Mouse (Mus musculus) ZHBTc4 (cell line): ENCODE results near the gene Thop1.

Experiments
- DNase-seq: peaks from one replicate; pipeline ENCODE4 v3.0.0-alpha.2; 2011; ENCODE audit warnings: low read depth, low spot score

The Thop1 gene

GRCm38 (mm10) chr10:81057406-81058130 is 12.3 kb upstream of the Thop1 start:
- DNase-seq: no peak

DNA sequence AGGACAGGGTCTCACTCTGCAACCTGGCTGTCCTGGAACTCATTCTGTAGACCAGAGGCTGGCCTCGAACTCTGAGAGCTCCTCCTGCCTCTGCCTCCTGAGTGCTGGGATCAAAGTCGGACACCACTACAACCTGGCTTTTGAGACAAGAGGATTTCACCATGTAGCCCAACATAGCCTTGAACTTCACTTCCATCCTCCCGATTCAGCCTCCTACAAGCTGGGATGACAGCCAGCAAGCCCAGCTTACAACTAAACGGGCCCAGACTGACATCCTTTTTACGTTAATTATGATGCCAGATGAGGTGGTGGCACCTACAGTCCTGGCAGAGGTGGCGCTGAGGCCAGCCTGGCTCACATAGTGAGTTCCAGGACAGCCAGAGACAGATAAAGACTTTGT is 10.9 kb upstream of the Thop1 start:
- no peak for DNase-seq

GRCm38 (mm10) chr10:81059603-81060543 is 10.0 kb upstream of the Thop1 start, which contains the start of gene Sgta:
Sgta (minus strand) TSS chr10:81060181.
- peak; percentile 99 for DNase-seq

DNA sequence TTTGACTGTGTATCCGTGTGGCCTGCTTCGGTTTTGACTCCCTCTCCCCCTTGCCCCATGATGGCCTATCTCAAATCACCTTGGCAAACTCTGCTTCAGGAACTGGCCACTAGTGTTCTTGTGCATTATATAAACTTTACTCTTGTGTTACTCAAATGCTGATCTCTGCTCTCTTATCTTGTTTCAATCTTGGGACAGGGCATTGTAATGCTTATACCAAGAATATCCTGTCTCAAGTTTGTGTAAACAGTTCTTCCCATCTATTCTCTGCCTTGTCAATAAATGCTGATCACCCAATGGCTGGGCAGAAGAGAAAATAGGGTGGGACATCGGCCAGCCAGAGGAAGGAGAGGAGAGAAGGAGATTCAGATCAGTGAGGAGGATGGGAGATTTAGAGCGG is 7.1 kb upstream of the Thop1 start:
- peak; percentile 54 for DNase-seq

DNA sequence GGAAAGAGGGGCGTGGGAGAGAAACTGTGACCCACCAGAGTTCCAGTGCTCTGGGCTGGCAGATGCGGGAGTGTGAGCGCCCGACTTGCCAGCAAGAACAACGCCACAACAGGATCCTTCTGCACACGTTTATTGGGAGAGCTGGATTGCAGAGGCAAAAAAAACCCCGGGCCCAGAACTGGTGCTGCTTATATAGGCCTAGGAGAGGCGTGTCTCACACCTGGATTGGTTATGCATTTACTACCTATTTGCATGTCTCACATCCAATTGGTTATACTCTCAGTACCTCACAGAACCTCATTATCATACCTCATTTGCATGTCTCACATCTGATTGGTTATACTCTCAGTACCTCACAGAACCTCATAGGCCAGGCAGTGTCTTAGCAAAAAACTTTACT is 5.3 kb upstream of the Thop1 start:
- DNase-seq: peak; percentile 48

DNA sequence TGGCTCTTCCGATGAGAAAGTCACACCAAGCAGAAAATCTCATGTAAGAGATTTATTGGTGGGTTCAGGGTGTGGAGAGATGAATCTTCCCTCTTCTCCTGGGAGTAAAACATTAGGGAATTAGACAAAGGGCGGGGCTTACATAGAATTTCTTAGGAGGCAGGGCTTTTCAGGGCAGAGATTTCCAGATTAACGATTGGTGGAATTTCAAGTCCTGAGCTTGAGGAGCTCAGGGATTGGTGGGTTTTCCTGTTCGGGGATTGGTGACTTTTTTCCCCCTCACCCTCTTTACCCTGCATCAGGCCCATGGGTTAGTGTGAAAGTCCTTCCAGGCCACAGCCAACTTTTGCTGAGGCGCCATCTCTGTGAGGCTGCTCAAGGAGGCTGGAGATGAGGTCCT is 1.1 kb upstream of the Thop1 start:
- DNase-seq: peak; percentile 61

DNA sequence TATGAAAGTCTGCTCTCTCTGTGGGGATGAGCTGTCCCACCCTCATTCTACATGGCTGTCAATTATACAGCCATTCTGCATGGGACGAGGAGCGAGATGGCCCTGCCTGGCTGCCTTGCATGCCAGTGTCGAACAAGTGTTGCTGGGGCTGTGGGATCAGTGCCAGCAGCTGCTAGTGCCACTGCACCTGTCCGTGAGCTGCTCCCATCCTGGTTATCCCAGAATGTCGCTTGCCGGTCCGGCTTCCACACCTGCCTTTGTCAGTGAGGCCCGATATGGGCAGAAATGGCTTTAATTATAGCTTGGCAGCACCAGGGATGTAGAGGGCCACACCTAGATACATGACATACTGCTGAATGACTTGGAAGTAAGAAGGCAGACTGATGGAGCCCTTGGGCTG is 2.5 kb downstream of the Thop1 start:
- DNase-seq: no peak

DNA sequence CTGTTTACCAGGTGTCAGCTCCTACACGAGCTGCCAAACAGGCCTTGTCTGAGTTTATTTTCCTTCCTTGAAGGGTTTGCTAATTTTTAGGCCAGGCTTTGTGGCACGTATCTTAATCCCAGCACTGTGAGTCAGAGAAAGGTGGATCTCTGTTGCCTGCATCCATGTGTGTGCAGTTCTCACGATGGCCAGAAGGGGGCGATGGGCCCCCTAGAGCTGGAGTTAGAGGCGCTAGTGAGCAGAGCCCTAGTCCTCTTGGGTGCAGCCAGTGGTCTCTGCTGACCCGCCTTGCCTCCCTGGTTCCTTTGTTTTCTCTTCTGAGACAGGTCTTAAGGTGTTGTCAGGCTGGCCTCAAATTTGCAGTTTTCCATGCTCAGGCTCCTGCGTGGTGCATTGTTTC is 3.6 kb downstream of the Thop1 start:
- DNase-seq: peak; percentile 76

GRCm38 (mm10) chr10:81075734-81076133 is 5.9 kb downstream of the Thop1 start:
- no peak for DNase-seq

GRCm38 (mm10) chr10:81076356-81076755 is 6.5 kb downstream of the Thop1 start:
- DNase-seq: no peak

DNA sequence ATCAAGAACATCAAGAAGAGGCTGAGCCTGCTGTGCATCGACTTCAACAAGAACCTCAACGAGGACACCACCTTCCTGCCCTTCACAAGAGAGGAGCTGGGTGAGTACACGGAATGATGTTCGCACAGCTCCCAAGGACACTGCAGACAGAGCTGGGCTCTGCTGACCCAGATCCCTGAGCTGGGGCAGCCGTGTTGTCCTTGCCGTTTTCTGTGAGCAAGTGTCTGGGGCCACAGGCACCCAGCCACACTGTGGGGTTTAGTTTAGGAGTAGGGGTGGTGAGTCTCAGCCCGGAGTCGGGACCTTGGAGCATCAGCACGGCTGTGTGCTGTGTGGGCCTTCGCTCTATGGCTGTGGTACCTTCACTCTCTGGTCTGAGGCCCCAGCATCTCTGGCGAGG is 8.1 kb downstream of the Thop1 start:
- DNase-seq: no peak

GRCm38 (mm10) chr10:81080008-81080655 is 10.3 kb downstream of the Thop1 start:
- no peak for DNase-seq

- peak; percentile 96 for DNase-seq
Measured at GRCm38 (mm10) chr10:81082168-81082960, 12.5 kb downstream of the Thop1 start.

DNA sequence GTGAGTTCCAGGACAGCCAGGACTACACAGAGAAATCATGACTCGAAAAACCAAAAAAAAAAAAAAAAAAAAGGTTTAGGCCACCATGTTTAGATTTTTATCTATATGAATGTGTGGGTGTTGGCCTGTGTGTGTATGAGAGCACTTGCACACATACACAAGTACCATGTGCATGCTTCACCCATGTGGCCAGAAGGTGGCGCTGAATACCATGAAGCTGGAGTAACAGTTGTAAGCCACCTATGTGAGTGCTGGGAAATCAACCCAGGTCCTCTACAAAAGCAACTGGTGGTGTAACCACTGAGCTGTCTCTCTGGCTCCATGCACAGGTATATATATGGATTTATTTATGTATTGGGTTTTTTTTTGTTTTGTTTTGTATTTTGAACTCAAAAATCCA is 17.2 kb downstream of the Thop1 start:
- DNase-seq: peak; percentile 83

- DNase-seq: no peak
Measured at GRCm38 (mm10) chr10:81089216-81089615, 19.4 kb downstream of the Thop1 start.

- DNase-seq: no peak
Measured at GRCm38 (mm10) chr10:81090621-81091020, 20.8 kb downstream of the Thop1 start.

DNA sequence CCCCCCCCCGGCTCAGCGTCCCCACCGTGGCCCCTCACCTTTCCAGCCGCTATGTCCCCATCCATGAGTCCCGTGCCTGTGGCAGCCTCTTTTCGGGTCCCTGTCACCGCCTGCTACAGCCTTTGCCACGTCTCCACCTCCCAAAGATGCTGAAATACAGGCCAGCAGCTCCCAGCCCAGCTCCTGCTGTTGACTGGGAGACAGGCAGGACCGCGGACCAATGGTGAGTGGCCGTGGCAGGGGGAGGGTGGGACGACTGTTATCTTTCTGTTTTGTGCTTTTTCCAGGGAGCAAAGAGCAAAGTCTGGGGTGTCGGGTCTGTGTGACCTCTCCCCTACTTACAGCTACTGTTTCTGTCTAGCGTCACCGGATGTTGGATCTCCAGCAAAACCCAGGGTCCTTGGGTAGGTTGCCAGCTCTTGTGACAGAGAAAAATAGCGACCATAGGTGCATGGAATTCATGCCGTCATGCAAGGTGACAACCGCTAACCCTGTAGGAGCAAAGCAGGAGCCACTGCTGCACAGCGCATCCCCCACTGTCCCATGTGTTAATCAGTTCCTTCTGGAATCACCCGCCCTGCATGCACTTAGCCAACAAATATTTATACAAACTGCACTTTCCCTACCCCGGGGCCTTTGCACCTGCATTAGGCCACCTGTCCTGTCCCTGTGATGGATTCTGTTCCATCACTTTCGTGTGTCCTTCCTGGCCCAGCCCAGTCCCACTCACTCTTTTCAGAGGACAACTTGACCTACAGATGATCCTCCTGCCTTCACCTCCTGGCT is 22.8 kb downstream of the Thop1 start:
- peak; percentile 62 for DNase-seq

- no peak for DNase-seq
Measured at GRCm38 (mm10) chr10:81094931-81095678, 25.3 kb downstream of the Thop1 start.

DNA sequence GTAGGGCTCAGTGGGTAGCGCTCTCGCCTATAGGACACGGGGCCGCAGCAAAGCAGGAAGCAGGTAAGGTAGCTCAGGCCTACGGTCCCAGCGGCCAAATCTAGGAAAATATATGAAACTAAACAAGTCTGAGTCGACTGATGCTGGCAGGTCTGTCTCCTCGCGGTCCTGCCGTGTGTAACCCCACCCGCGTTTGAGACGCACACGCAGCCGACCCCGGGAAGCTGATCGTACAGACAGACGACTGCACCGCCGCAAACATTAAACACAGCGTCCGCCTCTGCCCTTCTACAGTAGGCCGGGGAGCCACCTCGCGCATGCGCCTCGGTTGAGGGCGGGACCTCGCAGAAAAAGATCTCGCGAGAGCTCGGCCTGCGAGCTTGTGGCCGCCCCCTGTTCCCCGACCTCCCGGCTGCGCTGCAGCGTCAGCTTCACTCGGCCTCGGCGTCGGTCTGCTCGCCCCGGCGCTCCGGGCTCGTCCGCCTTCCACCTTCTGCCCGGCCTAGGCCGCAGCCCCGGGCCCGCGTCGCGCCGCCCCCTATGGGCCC is 35.8 kb downstream of the Thop1 start, which contains the start of gene Map2k2:
Map2k2 (plus strand) TSS at position 351 of the 548 bp plus-strand sequence.
- peak; percentile 99 for DNase-seq
